Mouse (Mus musculus): ENCODE results near the gene Ptprn2.

The Ptprn2 gene

DNA sequence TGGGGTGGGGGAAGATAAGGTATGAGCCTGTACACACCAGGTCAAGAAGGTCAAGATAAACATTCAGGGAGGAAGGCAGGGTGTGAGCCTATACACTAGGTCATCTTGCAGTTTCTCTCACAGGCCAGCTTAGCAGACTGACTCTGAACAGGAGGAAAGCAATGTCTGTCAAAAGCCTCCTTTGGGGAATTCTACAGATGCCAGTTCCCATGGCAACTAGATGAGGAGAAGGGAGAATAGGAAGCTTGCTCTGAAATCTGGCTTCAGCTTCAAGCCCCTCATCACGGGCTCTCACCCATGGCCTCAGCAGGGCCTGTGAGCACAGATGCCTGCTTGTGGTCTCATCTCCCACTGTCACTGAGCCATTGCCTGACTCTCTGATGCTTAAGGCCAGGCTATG is 421.9 kb downstream of the Ptprn2 start:
- no peak for DNase-seq

DNA sequence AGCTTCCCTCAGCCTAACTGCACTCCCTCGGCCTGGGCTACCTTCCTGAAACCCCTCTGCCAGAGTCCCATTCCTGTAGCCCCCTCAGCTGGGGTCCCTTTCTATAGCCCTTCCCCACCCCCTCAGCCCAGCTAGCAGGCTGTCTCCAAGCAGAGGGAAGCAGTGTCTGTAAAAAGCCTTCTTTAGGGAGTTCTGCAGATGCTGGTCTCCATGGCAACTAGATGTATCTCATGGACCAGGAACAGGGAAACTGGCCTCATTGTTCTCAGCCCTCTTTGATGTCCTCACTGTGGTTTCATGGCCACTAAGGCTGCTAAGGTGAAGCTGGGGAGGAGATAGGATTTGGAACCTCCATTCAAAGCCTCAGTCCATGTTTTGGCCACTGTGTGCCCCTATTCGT is 423.1 kb downstream of the Ptprn2 start:
- DNase-seq: no peak

DNA sequence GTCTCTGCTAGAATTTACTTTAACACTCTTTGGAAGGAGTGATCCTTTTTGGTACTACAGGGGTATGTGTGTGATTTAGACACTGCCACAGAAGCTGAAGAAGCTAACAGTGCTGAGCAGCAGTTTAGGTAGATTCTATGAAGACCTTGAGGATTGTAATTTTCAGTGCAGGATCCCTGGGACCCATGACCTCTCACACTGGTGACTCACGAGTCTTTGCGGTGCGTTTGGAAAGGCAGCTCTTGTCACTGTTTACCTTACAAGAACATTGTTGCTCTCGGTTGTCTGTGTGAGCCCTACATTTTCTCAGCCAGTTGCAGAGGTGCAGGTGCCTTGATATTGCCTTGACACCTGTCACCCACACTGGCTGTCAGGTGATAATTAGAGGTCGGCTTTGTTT is 431.3 kb downstream of the Ptprn2 start:
- no peak for DNase-seq

DNA sequence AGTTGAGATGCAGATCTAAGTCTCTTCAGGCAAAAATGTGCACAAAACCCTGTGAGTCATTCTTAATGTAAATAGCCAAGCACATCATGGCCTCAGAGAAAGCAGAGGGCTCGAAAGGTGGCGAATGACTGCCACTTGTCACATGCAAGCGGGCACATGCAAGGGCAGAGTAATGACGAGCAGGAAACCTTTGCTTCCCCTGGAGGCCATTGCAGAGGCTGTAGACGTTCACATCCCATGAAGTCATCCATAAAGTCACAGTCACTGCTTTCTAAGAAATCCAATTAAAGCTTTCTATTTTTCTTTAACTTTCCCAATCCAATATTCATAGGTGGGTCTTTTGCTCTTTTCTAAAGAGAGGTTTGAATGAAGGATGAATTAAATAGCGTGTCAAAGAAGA is 433.7 kb downstream of the Ptprn2 start:
- no peak for DNase-seq

DNA sequence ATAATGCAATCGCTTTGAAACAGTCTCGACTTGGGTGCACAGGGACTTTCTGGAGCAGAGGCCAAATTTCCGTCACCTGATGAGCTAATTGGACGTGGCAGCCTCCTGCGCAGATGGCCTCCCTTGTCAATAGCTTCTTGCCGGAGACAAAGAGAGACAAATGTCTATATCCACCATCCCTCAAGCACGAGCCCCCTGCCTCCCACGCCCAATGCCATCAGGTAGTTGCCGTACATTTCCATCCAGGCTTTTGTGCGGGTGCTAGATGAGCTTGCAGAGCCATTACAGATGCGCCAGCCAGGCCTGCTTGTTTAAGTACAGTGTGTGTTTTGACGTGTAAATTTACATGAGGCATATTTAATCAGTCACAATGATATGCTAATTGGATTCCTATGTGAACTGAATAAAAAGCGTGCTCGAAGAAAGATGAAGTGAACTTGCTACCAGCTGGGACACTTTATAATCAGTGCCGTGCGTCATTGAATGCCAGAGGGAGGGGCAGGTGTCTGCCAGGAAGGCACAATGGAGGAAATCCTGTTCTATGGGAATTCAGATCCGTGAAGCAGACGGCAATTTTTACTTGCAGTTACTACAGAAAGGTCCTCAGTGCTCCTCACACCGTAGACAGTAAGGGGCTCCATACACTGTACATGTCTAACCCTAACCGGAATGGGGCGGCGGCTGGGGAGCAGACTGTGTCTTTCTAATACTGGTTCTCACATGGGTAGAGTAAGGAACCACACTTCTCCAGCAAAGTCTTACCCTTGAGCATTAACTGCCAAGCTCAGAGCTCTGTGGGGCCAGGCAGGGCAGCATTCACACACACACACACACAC is 434.4 kb downstream of the Ptprn2 start:
- no peak for DNase-seq

DNA sequence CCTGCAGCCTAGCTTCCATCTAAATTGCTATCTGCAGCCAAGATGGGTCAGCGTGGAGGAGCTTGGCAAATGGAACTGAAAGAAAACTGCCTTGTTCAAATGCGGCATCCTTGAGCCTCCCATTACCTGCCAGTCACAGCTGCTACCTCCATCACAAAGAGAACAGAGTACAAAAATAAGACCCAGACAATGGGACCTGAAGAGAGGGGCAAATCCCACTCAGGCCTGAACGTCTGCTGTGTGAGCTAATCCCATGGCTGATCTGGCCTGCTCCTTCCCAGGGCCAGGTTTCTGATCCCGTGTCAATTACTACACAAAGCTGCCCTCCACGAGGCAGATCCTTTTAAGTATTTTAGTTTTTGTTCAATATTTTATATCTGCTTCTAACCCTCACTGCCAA is 441.6 kb downstream of the Ptprn2 start:
- DNase-seq: no peak

DNA sequence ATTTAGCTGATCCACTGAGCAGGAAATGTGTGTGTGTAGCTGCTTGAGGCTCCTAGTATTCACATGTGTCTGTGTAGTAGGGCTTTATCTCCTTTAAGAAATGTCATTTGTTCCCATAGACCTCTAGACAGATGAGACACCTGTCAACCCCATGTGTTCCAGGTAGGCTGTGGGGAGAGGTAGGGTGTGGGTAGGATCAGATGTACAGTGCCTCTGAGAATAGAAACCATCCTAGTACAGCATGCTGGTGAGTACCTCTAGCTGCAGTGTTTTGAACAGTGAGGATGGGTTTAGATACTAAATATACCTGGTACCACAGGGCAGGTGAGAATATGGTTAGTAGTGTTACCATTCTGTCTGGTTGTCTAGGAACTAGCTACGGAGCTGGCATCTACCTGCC is 442.0 kb downstream of the Ptprn2 start:
- DNase-seq: no peak

DNA sequence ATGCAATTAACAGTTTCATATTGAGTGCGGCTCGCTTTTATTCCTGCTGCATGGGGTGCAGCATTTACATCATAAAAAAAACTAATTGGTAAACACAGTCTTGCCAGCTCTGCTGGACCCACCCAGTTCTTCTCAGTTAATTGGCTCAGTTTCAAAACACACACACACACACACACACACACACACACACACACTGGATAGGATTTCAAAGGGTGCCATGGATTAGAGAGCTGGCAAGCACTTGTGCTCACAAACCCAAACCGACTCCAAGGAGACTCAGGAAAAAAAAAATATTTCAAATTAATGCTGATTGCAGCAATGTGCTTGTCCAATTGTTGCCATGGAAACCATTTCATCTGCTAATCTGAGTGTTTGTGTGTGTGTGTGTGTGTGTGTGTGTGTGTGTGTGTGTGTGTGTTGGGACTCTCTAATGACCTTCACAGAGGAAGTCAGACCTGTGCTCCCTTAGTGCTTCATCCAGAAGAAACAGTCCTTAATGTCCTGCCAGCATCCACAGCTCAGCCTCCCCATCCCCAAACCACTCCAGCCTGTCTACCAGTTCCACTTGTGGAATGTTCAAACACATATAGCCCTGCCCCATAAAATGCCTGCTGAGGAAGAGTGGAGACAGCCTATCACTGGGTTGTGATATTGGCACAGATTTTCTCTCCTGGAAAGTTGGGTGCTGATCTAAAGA is 452.8 kb downstream of the Ptprn2 start:
- DNase-seq: no peak

GRCm38 (mm10) chr12:116943883-116944282 is 458.4 kb downstream of the Ptprn2 start:
- DNase-seq: no peak

DNA sequence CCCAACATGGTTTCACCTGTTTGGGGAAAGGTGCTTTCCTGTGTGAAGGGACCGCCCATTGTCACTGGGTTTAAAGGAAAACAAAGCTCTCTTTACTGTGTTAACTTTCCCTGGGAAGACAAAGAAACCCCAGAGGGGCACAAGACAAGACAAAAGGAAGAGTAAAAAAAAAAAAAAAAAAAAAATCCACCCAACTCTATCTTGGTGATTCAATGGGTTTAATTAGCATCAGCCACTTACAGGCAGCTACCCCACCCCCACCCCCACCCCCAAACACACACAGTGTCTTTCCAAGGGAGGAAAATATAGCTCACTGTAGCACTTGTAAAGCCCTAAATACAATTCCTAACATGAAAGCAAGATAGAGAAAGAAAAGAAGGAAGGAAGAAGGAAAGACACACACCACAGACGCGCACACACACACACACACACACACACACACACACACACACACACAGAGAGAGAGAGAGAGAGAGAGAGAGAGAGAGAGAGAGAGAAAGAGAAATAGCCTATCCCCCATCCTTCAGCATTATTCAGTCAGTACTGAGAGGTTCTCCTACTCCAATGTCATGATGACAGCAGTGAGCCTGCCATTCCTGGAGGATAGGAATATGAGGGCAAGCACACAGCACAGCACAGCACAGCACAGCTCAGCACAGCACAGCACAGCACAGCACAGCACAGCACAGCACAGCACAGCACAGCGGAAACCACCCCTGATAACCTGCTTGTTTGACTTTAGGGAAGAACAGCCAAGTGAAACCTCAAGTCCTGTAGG is 462.8 kb downstream of the Ptprn2 start:
- DNase-seq: peak; percentile 31

DNA sequence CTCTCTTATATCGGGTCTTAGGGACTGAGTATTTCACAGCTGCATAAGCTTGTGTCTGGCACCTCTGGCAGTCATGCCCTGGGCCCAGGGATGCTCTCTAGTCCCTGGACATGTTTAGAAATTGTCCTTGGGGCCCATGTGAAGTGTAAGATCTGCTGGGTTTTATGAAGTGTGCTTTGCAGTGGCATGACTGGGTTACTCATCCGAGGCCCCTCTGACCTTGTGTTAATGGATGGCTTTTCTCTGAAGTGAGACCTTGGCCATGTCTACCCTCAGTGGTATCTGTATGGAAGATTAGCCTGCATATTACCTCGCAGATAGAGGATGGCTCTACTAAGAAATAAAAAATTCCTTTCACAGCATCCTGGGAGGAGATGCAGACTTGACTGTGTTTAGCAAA is 464.2 kb downstream of the Ptprn2 start:
- DNase-seq: no peak

GRCm38 (mm10) chr12:116952452-116953205 is 467.1 kb downstream of the Ptprn2 start:
- DNase-seq: peak; percentile 55

GRCm38 (mm10) chr12:116959164-116959563 is 473.6 kb downstream of the Ptprn2 start:
- DNase-seq: peak; percentile 56

DNA sequence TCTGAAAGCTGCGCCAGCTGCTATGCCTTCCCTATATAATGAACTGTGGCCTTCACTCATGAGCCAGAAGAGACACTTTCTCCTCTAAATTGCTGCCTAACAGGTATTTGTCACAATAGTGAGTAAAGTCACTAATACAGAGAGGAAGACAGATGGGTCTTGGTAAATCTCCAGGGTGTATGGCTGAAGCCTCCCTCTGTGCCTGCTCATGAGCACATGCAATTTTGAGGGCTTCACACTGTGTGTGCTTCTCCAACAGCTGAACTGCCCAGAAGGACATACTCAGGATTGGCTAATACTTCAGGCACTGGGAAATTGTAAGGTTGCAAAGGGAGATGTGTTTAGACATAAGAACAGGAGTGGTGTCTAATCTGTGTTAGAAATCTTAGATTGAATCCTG is 478.4 kb downstream of the Ptprn2 start:
- no peak for DNase-seq

DNA sequence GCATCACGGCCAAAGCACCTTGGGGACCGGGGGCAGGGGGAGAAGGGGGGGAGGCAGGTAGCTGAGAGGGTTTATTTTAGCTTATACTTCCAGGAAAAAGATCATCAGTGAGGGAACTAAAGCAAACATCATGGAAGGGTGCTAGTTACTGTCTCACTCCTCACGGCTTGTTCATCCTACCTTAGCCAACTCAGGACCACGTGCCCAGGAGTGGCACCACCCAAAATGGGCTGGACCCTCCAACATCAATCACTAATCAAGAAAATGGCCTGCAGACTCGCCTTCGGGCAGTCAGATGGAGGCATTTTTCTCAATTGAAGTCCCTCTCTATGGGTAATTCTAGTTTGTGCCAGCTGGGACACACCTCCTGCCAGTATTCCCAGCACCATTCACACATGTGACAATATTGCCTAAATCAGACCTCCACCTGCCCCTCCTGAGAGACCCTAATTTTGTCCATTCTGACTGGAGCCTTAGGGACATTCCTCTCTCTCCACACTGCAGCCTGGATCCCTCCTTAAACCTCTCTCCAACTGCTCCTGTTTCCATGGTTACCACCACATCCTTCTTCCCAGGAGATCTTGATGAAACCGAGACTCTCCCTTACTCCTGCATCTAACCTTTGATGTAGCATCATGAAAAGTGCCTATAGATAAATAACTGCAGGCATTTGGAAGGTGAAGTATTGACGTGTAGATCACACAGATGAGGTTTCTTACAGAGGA is 482.9 kb downstream of the Ptprn2 start:
- DNase-seq: no peak

DNA sequence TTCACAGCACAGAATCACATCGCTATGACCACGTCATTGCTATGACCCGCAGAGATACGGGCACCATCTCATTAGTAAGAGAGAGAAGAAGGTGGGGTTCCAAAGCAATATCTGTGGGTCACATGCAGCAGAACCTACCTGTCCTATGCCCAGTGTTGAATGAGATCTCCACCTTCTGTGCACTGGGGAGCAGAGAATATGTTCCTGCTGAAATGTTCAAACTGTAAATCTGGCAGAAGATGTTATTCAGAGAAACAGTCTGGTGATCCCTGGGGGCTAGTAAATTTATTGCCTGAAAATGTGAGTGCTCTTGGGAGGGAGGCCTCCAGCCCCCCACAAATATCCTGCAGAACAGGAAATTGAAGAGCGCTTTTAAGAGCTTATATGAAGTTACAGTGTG is 490.0 kb downstream of the Ptprn2 start:
- DNase-seq: peak; percentile 70

- DNase-seq: peak; percentile 24
These were observed 491.5 kb downstream of the Ptprn2 start for GRCm38 (mm10) chr12:116976981-116977380.

DNA sequence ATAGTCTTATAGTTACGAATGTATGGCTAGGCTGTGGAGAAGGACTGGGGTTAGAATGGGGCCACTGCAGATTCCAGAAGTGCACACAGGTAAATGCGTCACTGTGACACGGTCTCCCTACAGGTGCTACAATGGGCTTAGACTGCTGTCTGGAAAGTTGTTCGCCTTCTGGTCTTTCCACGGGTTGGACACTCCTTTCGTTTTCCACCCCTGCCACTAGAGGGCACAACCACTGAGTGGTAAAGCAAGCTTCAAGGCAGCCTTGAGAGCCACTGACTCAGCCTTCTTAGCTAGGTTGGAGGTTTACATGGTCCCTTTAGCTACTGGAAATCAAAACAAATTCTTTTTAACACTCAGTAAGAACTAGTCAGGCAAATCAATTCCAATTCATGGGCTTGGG is 492.7 kb downstream of the Ptprn2 start:
- peak; percentile 48 for DNase-seq

- peak; percentile 62 for DNase-seq
These were observed 495.8 kb downstream of the Ptprn2 start for GRCm38 (mm10) chr12:116981315-116981714.

GRCm38 (mm10) chr12:116989144-116989543 is 503.6 kb downstream of the Ptprn2 start:
- DNase-seq: peak; percentile 58

DNA sequence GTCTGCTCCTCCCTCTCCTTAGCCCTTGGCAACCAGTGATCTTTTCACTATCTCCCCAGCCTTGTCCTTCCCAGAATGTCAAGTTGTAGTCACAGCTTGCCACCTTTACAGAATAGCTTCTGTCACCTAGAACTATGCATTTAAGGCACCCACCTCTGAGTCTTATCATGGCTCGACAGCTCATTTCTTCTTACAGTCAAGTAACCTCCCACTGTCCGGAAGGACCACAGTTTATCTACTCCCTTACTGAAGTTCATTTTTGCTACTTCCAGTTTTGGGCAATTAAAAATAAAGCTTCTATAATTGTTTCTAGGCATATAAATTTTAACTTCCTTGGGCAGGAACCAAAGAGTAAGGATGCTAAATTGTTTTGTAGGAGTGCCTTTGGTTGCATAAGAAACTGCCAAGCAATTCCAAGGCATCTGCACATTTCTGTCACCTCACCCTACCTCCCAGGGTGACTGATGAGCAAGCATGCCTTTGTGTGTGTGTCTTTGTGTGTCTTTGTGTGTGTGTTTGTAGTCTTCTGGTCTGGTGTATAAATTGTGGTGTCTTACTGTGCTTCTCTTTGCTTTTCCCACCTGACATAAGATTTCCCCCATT is 516.1 kb downstream of the Ptprn2 start:
- peak; percentile 22 for DNase-seq
